Mouse (Mus musculus): ENCODE measurements around the gene Syk.
A peak's percentile ranks its signal among the peaks of the same experiment; 100 is the strongest.

The Syk gene

DNA sequence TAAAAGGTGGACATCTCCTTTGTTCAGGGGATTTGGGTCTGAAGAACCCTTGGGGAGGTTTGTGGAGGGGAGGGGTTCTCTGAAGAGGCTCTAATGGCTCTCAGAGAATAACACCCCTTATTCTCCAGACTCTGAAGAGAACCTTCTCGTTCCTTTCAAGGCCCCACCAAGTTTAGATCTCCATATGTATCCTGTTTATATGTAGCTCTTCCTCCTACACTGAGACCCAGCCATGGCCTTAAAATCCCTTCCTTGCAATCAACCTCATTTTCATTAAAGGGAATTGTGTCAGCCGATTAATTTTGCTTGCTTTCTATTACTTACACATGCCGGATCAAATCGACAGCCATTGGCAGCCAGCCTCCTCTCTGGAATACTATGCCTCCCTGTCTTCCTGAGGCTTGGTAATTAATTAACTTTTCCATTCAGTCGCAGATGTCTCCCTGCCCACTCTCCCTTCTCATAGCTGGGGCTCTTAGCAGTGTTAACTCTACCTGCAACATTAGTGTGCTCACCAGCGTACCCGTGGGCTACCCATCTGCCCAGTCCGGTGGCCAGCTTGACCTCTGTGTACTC, 13.7 kb upstream of the Syk start:
- DNase-seq, result peak in 1 of 2 experiments; percentile 11

DNA sequence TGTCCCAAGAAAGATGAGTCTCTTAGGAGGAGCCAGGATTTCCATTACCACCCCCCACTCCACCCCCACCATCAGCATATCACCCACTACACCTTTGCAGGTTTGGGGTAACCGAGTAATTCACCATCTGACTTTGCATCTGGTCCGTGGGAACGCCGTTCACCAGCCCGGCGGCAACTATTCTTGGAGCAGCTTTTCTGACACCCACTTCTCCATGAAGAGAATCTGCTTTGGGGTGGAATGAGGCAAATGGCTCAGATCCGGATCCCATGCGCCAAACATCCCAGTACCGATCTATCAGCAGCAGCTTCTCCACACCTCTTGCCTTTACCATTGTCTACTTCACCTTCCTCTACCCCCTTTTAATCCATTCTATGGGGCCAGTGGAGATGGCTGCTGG, 12.7 kb upstream of the Syk start:
- no peak for DNase-seq

DNA sequence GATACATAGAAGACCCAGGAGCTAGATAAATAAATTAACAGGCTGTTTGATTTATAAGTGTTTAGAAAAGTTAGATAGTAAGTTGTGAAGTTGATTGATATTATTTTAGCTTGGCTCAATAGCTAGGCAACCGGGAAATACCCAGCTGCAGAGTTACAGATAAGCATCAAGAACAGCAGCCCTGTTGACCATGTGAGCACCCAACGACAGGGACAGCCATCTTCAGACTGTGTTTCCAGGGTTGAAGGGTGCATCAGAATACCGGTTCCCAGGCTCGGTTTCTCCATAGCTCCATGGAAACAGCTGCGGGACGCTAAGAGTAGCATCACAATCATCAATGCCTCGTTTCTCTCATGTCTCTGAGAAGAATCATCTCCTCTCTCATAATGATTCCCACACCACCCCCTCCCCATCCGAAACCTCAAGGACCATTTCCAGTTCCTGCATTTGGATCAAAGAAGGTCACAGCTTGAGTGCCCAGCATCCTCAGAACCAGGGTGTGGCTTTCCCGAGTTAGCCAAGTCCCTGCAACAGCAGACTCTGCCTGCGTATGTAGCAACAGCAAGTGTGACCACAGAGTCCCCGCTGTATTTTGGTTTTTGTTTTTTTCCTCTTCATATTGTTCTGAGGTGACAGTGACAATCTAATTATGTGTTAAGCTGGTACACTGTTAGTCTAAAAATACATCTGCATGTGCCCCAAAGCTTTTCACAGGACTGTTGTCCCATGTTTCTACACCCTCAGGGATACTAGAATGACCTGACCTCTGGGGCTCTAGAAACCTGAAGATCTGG, 11.2 kb upstream of the Syk start:
- DNase-seq, result no peak

DNA sequence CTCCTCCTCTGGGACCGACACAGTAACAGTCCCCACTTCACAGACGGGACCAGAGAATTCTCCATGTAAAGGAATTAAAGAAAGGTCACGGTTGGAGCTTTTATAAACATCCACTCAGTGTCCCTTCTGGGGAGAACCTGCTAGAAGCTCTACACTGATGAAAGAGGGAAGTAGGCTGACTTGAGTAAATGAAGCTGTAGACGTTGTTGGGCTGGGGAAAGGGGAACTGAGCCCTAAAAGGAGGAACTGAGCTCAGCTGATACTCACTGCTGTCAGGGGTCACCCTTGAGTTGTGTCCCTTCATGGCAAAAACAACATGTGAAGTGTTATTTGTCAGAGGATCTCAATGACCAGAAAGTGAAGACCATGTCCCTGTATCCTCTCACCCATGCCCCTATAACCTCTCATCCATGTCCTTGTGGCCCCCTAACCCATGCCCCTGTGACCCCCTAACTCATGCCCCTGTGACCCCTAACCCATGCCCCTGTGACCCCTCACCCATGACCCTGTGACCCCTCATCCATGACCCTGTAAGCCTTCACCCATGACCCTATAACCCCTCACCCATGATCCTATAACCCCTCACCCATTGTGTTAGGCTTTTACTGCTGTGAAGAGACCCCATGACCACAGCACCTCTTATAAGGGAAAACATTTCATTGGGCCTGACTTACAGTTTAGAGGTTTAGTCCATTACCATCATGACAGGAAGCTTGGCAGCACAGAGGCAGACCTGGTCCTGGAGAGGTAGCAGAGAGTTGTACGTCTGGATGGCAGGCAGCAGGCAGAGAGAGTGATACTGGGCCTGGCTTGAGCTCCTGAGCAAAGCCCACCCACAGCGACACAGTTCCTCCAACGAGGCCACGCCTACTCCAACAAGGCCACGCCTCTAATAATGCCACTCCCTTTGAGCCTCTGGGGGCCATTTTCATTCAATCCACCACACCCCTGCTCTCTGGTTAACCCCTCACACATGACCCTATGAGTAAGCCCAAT, 10.2 kb upstream of the Syk start:
- DNase-seq, result no peak

DNA sequence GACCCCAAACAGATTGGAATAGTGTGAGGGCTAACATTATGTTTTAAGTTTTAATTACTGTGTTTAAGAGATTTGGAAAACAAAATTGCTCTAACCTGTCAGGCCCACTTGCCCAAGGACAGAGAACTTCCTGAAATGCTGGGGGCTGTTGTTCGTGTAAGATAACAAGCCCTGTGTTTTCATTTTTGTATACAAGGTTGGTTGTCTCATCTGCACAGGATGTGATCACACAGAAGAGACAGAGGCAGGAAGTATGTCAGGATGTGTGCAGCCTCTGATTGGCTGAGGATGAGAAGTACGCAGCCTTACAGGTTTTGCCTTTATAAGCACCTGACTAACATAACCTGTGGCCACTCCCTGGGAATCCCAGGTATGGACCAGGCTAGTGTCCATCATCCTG, 8.7 kb upstream of the Syk start:
- DNase-seq, result no peak

DNA sequence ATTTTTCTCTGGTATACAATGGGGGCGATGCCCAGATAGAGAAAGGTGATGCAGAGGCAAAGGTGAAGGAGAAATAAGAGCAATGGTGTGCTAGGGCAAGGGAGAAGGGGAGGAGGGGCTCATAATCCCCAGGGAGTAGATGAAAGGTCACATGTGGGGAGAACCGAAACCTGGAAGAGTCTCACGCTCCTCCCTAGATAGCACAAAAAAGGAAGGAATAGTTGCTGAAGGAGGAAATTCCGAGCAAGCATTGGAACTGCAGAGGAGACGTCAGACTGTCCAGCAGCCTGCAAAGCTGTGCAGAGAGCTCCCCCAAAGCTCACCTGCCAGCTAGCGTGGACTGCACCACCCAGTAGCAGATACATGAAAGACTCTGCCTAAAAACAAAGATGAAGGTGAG, 7.5 kb upstream of the Syk start:
- DNase-seq, result no peak

DNA sequence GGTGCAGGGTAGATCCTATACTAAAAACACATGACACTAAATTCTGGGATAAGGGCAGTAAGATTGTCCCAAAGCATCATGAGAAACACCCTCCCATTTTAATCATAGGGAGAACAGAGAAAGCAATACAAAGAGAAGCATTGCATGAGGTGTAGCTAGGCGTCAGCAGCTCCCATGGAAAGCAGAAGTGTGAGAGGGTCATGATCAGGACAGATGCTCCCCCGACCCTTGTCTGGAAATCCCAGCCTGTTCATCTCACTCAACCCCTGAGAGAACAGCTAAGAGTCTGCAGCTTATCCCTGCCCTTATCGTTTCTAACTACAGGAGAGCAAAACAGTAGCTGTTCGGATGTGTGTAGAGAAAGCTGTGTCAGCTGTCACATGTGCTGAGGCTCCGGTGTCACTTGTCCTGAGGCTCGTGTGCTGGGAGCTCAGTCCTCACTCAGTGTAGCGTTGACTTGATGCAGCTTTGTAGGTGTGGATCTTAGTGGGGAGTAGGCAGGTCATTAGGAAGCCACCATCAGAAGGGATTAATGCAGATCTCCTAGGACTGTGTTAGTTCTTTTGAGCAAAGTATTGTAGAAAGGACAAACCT, 6.9 kb upstream of the Syk start:
- DNase-seq, result no peak

DNA sequence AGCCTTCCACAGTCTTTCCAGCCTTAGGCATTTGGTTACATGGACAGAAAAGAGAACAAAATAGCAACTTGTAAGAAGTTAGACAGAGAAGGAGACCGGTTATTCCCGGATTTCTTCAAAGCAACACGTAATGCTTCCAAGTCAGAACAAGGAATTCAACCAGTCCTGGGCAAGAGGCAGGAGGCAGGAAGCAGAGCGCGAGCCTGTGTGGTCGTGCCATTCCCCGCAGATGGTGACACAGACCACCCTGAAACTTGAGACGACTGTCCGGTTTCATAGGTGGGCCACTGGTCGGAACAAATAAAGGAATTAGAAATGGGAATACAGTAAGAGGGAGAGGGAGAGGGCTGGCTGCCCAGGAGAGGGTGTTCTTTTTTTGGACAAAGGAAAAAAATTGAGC, 6.1 kb upstream of the Syk start:
- DNase-seq, result no peak

DNA sequence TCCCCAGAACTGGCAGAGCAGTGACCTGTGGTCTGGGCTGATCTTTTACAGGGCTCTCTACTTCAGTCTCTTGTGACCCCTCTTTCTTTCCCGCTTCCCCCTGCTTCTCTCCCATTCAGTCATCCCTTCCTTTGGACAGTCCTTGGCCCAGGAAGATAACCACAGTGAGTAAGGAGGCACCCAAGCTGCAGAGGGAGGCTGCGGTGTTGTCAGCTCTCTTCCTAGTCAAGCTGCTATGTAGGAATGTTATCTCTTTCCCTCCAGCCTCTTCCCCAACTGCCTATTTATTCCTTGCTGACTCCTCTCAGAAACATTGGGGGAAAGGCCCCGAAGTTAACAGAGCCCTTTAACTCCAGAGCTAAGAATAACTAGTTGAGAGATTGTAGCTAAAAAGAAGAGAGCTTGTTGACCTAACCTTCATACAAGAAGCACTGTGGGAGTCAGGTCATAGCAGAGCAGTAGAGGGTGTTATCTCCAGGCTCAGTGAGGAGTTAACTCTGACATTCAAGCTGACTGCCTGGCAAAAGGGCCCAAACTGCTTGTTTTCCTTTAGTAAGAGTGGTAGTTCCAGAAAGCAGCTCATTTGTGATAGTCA, 5.5 kb upstream of the Syk start:
- no peak for DNase-seq

DNA sequence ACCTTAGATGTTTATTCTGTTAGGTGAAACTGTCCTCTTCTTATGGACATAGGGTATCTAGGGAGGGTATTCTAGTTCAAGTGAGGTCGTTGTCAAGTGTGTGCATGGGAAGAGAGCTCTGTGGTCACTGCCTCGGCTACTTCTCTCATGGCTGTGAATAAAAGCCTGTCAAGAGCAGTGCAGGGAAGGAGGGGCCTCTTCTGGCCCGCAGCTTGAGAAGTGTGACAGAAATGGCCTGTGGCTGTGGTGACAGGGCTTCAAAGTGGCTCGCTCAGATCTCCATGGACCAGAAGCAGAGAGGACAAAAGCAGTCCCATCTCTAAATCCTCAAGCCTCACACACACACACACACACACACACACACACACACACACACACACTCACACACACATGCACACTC, 5.0 kb upstream of the Syk start:
- no peak for DNase-seq

DNA sequence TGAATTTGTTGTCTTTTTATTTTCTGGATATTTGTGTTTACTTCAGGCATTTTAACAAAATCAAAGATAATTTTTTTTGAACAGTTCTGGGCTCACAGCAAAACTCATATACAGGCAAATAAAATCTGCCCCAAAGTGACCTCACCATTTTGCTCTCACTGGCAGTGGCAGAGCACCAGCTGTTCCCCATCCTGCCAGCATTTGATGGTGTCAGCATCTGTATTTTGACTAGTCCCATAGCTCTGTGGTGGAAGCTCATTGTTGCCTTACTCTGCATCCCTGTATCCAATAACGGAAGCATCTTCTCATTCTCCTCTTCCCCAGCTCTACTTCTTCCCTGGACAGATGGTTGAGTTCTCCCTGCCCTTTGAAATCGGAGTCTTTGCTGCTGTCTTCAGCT, 4.2 kb upstream of the Syk start:
- no peak for DNase-seq

DNA sequence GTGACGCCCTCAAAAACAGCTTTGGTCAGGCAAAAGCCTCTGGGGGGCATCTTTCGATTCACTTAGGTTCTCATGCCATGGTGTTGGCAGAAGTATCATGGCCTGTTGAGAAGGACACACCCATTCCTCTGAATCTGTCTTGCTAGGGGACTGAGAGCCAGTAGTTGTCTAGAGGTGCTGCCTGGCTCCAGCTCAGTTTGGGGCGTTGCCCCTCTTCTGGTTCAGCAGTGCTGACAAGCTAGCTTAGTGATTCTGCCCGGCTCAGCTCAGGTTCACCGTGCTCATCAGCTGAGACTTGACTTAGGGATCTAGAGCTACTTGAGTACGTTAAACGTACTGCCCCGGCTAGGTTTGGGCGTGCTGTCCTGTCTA, 481 bp upstream of the Syk start:
- peak in 1 of 2 experiments; percentile 8 for DNase-seq

DNA sequence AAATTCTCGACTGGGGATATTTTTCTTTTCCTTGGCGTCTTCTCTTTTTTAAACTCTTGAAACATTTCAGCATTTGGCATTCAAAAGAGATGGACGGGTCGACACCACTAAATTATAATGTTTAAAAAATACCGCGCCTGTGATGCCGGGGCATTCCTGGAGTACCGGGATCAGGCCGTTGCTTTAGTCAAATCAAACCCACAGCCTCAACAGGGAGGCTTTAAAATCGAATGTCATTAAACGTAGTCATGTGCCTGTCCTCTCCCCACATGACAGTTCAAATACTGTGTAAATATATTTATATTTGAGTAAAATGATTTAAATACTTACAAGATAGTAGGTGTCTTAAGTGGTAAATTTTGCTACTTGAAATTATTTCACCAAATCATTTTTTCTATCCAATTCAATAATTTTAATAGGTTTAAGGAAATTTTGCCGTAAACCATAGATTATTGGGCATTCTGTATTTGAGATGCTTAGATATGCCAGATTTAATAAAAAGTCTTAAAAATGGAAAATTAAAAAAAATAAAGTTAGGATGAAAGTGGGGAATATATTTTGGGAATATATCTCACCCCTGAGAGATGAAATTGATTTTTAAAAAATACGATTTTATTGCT, 1.1 kb downstream of the Syk start:
- no peak for DNase-seq

DNA sequence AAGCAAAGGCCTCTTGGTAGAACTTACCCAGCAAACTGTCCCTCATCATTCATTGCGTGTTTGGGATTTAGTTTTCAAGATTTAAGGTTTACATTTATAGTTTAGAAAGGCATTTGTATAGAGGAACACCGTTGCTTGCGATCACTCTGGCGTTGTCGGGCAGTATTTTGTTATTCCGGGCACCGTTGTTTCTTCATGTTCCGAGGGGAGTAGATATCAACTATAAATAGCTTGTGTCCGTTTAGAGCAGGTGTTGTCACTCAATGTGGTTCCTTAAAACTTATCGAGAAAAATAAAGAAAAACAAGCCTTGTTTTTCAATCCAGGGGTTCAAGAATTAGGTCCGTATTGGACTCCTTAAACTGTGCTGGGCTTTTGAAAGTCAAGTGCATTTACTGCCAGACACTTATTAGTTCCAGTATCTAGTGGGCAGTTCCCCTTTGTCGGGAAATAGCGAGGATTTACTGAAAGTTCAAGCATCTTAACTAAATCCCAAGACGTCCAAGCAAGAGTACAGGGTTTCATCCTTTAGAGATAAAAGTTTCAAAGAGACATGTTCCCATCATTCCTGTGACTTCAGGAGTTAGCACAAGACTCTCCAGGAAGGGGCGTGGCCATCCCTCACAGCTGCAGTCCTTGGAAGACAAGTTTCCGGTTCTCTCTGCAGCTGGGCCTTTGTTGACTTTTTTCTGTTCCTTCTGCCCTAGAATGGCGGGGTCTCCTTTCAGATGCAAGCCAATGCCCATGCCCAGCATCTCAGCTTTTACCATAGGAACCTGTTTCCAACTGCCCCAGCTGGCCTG, 1.9 kb downstream of the Syk start:
- no peak for DNase-seq

DNA sequence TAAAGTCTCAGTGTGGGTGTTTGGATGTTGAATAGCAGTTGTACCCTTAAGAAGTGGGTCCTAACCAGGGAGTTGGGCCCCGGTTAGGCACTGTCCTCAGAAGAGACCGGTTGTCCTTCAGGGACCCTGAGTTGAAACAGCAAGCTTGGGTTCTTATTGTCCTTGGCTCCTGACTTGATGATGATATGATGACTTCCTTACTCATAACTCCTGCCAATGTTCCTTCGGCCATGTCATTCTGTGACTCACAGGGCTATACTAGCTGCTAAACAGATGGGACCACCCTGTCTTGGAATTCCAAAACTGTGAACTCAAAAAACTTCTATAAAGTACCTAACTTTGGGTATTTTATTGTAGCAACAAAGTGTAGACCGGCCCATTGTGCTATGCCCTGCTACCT, 4.8 kb downstream of the Syk start:
- DNase-seq, result no peak

DNA sequence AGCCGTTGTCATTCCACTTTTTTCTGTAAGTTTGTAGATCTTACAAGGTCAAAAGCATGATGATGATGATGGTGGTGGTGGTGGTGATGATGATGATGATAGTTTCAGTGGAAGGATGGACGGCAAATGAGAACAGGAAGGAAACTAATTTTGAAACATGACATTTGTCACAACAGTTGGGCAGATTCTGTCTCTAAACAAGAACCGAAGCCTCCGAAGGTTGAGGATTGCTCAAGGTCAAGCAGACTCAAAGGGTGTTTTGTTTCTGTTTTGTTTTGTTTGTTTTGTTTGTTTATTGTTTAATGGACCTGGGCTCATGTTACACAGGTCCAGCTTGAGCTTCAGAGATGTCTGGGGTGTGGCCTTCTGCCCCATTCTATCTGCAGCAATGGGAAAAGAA, 6.1 kb downstream of the Syk start:
- DNase-seq, result no peak

DNA sequence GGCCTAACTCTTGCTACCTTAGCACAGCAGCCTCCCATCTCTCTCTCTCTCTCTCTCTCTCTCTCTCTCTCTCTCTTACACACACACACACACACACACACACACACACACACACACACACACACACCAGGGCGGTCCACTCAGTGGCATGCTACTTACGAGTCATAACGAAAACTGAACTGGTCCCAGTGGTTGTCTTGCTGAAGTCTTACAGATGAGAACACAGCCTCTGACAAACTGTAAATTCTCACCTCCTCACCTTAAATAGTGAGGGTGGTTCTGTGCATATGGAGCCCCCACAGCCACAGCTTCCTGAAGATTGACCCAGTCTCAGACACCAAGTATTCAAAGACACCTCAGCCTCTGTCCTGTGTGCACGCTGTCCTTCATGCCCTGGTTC, 8.9 kb downstream of the Syk start:
- DNase-seq, result no peak

DNA sequence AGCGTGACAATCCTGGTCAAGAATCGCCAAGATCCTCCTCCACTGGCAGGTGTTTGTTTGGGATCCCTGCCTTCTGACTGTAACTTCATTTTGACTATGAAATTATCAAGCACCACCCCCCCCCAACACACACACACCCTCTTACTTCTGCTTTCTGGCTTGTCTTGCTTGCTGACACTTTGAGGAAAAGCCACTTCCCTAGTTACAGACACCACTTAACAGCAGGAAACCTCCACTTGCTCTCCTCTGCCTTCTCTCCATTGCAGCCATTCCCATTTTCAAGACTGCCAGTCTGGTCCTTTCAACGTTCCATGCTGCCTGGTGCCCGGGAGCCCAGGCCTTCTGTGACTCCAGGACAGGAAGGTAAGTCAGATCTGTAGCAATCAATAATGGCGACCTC, 13.7 kb downstream of the Syk start:
- DNase-seq, result no peak

DNA sequence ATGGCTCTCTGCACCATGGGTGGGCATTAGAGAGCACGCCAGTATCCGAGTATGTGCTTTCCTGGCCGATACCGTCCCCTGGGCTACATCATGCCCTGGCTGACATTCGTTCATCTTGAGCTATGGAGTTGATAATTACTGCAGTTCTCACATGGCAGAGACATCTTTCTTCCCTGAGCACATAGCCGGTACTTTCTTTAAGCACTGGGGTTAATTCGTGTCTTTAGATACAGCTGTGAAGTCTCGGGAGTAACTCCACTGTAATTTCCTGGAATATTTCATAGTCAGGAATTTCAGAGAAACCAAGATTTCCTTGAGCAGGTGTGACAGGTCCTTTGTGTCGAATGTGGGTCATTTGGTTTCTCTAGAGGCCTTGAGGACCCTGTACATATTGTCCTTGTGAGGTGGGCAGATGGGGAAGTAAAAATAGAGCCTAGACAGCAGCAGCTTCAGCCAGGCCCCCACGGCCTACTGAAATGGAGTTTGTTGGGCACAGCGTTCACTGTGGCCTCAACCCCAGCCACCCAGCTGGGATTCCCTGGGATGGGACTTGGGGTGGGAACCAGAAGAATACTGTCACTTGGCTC, 14.2 kb downstream of the Syk start:
- DNase-seq, result no peak

DNA sequence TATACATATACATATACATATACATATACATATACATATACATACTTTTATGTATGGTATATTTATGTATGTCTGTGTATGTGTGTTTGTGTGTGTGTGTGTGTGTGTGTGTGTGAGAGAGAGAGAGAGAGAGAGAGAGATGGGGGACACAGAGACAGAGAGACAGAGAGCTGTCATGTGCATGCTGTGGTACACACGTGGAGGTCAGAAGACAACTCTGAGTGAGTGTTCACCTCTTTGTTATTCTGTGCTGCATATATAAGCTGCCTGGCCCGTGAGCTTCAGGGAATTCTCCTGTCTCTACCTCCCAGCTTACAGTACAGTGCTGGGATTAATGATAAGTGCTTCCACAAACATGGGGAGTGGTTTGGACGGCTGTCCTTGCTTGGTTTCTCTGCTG, 15.3 kb downstream of the Syk start:
- no peak for DNase-seq

DNA sequence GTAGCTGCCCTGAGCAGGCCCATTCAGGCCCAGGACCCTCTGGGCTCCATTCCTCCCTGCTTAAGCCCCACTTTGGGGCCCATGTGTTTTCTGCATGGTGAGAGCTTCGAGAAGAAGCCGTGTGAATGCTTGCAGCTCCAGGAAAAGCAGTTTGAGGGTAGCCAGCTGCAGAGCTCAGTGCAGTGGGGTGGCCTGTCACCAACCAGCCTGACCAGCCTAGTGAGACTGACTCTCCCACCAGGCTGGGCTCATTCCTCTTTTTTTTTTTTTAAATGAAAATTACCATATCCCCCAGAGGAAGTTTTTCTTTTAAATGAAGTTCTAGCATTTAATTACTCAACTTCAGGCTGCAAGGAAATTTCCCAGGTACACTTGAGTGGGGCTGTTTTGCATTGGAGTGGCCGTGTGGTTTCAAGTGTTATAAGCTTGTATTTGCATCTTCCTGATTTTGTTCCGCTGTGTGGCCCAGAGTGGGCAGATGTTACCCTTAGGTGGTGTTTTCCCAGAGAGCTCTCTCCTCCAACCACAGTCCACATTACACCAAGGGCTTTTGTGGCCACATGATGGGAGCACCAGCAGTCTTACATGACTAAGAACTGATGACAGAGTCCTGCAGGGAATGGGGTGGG, 17.2 kb downstream of the Syk start:
- DNase-seq, result no peak

All from cerebellum, postnatal 10 days (tissue).